Mouse (Mus musculus) mouse embryonic stem cell (cell line): ENCODE measurements around the gene 3830403N18Rik.
"Not testable (repeated sequence)": the region's sequence is repeated elsewhere in the genome, so short reads cannot be mapped to it uniquely, and the experiment has no call there.

Experiments used
- in situ Hi-C, 2 experiments: fragments of 300-500 bp; cut with MboI; formaldehyde crosslinking; loops; 1 replicate in 1 of 2; 3 replicates in 1 of 2; pipeline ENCODE4 v1.14.3; 2019 to 2020; ENCODE audit warnings: low sequenced_read_pairs in 2 of 2, low pct_unique_long_range_greater_than_20kb in 1 of 2, mixed read lengths in 1 of 2; ENCODE audit not compliant: unreplicated experiment in 1 of 2

3830403N18Rik gene

DNA sequence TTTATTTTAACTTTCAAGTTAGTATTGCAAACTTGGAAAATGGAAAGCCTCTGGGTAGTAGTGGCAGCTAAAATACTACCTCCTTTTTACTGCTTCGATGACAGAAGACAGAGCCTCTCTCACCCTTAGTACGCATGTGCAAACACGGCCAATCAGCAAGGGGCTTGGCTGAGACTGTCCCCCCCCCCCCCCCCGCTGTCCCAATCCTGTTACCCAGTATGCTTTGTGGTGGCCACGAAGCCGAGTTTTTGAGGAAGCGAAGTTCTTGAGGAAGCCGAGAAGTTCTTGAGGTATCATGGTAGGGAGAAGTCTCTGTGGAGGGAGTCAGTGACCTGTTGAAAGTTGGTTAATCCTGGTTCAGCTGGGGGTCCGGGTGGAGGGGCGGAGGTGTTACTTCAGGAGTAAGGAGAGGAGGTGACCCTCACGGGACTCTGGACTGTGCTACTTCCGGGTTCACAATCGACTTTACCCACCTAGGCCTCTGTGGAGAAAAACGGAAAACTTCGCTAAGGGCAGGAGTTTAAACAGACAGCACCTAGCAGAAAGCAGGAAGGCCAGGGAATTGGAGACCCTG lies at the start of gene 3830403N18Rik:
Gene 3830403N18Rik, plus strand, starts transcription at position 237 of the 574 bp plus-strand sequence.
- in situ Hi-C loops, result not testable (repeated sequence)

DNA sequence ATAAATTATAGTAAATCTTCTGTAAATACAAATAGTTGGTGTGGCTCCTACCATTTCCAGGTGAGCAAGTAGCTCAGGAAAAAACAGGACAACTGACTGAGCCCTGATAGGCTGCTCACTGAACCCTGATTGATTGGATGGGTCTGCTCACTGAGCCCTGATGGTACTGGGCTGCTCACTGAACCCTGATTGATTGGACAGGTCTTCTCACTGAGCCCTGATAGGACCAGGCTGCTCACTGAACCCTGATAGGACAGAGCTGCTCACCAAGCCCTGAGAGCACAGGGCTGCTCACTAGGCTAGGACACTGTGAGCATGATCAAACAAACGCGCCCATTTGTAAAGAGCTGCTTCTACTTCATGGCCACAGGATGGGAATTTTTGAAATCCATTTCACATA lies 15.0 kb downstream of the 3830403N18Rik start:
- in situ Hi-C loops, result no loop called here

DNA sequence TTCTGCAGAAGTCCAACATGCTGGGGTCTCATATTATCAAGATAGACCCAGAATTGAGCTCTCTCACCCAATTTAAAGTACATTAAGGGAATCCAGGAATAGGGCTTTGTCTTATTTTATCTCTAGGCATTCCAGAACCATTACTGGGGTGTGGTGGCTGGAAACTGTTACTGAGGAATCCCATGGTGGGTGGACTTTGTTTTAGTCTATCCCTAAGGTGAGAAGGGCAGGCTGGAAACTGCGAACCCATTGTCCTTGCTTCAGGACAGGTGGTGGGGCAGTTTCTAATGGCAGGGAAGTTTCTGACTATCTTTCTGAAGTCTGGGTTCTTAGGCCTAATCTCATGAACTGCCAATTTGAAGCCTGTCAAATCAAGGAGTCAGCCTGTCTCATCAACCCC lies 50.1 kb downstream of the 3830403N18Rik start:
- in situ Hi-C loops, result not testable (repeated sequence)
